Mouse (Mus musculus): ENCODE measurements around the gene Serpinf2. TPM values are rescaled to one million over a fixed set of nuclear protein-coding genes. Genes with fewer than 3 reads are reported as not detected.
"Not testable (repeated sequence)": the region's sequence is repeated elsewhere in the genome, so short reads cannot be mapped to it uniquely, and the experiment has no call there.

Serpinf2 gene
- polyA plus RNA-seq, 2 experiments = 0.53 TPM; not detected in 1

GRCm38 (mm10) chr11:75459141-75459711 lies 19.8 kb upstream of the Serpinf2 start:
- WGBS = 79% methylated on average over 5 of the region's 5 CpGs
- Histone ChIP-seq H3K4me1 (ENCODE audit: control insufficient read depth, insufficient read depth, low read length) (peaks cover 33% of the 10 kb centered on the region), H3K27me3 (ENCODE audit: control insufficient read depth, insufficient read depth, low read length) (no peaks in the 10 kb centered on the region), H3K27ac (replicated peaks; ENCODE audit: low read depth, low read length) (no peak overlapping the region), H3K9me3 (ENCODE audit: control insufficient read depth, low read length) (no peaks in the 10 kb centered on the region), H3K4me2 (replicated peaks; ENCODE audit: low read depth, low read length, severe bottlenecking) (no peak overlapping the region), H3K4me3 (replicated peaks; ENCODE audit: low read length) (no peak overlapping the region), H3K9ac (ENCODE audit: low read depth, low read length, severe bottlenecking) (no peak overlapping the region), H3K36me3 (ENCODE audit: control insufficient read depth, insufficient read depth, low read length) (no peaks in the 10 kb centered on the region)
- DNase-seq (ENCODE audit: low spot score) (no peak), ATAC-seq (ENCODE audit: low FRiP score, low read depth) (no peak)
- TF ChIP-seq POLR2A (IDR thresholded peaks at IDR 0.05; ENCODE audit: borderline replicate concordance, extremely low read depth, insufficient read depth, insufficient read length) = no peak

- Histone ChIP-seq H3K4me3 (replicated peaks; ENCODE audit: low read length) (no peak overlapping the region), H3K4me2 (replicated peaks; ENCODE audit: low read depth, low read length, severe bottlenecking) (no peak overlapping the region), H3K4me1 (ENCODE audit: control insufficient read depth, insufficient read depth, low read length) (peaks cover 38% of the 10 kb centered on the region), H3K27me3 (ENCODE audit: control insufficient read depth, insufficient read depth, low read length) (no peaks in the 10 kb centered on the region), H3K9me3 (ENCODE audit: control insufficient read depth, low read length) (no peaks in the 10 kb centered on the region), H3K36me3 (ENCODE audit: control insufficient read depth, insufficient read depth, low read length) (no peaks in the 10 kb centered on the region), H3K9ac (ENCODE audit: low read depth, low read length, severe bottlenecking) (no peak overlapping the region), H3K27ac (replicated peaks; ENCODE audit: low read depth, low read length) (no peak overlapping the region)
- WGBS = 78% methylated on average over 8 of the region's 8 CpGs
- no peak for DNase-seq (ENCODE audit: low spot score)
- no peak for TF ChIP-seq POLR2A (IDR thresholded peaks at IDR 0.05; ENCODE audit: borderline replicate concordance, extremely low read depth, insufficient read depth, insufficient read length)
- no peak for ATAC-seq (ENCODE audit: low FRiP score, low read depth)
Observed at GRCm38 (mm10) chr11:75458628-75459041, 19.2 kb upstream of the Serpinf2 start.

GRCm38 (mm10) chr11:75458169-75458568 lies 18.8 kb upstream of the Serpinf2 start:
- TF ChIP-seq POLR2A (IDR thresholded peaks at IDR 0.05; ENCODE audit: borderline replicate concordance, extremely low read depth, insufficient read depth, insufficient read length) = no peak
- H3K4me2 ChIP-seq (replicated peaks; ENCODE audit: low read depth, low read length, severe bottlenecking) = no peak overlapping the region
- DNase-seq (ENCODE audit: low spot score) = peak; percentile 30

GRCm38 (mm10) chr11:75456440-75456871 lies 17.1 kb upstream of the Serpinf2 start:
- DNase-seq (ENCODE audit: low spot score) (no peak), ATAC-seq (ENCODE audit: low FRiP score, low read depth) (no peak)
- Histone ChIP-seq H3K4me1 (ENCODE audit: control insufficient read depth, insufficient read depth, low read length) (peaks cover 23% of the 10 kb centered on the region), H3K9ac (ENCODE audit: low read depth, low read length, severe bottlenecking) (no peak overlapping the region), H3K4me3 (replicated peaks; ENCODE audit: low read length) (no peak overlapping the region), H3K27me3 (ENCODE audit: control insufficient read depth, insufficient read depth, low read length) (no peaks in the 10 kb centered on the region), H3K36me3 (ENCODE audit: control insufficient read depth, insufficient read depth, low read length) (peaks cover 5% of the 10 kb centered on the region; the same call in 1 of the 2 replicates), H3K27ac (replicated peaks; ENCODE audit: low read depth, low read length) (no peak overlapping the region), H3K4me2 (replicated peaks; ENCODE audit: low read depth, low read length, severe bottlenecking) (no peak overlapping the region), H3K9me3 (ENCODE audit: control insufficient read depth, low read length) (no peaks in the 10 kb centered on the region)
- TF ChIP-seq POLR2A (IDR thresholded peaks at IDR 0.05; ENCODE audit: borderline replicate concordance, extremely low read depth, insufficient read depth, insufficient read length) = no peak
- WGBS = 87% methylated on average over 7 of the region's 7 CpGs

More at GRCm38 (mm10) chr11:75458169-75458568, 18.8 kb upstream of the Serpinf2 start:
- H3K36me3 ChIP-seq (ENCODE audit: control insufficient read depth, insufficient read depth, low read length) = peaks cover 1% of the 10 kb centered on the region; the same call in 1 of the 2 replicates
- H3K9ac ChIP-seq (ENCODE audit: low read depth, low read length, severe bottlenecking) = no peak overlapping the region
- no peak overlapping the region for H3K27ac ChIP-seq (replicated peaks; ENCODE audit: low read depth, low read length)
- no peak for ATAC-seq (ENCODE audit: low FRiP score, low read depth)
- no peaks in the 10 kb centered on the region for H3K27me3 ChIP-seq (ENCODE audit: control insufficient read depth, insufficient read depth, low read length)
- no peaks in the 10 kb centered on the region for H3K9me3 ChIP-seq (ENCODE audit: control insufficient read depth, low read length)
- 23% methylated on average over 3 of the region's 3 CpGs for WGBS
- H3K4me1 ChIP-seq (ENCODE audit: control insufficient read depth, insufficient read depth, low read length) = peaks cover 36% of the 10 kb centered on the region
- H3K4me3 ChIP-seq (replicated peaks; ENCODE audit: low read length) = no peak overlapping the region

- not testable (repeated sequence) for H3K9me3 ChIP-seq (ENCODE audit: control insufficient read depth, low read length); H3K27ac ChIP-seq (replicated peaks; ENCODE audit: low read depth, low read length); ATAC-seq (ENCODE audit: low FRiP score, low read depth); DNase-seq (ENCODE audit: low spot score); H3K27me3 ChIP-seq (ENCODE audit: control insufficient read depth, insufficient read depth, low read length); H3K4me3 ChIP-seq (replicated peaks; ENCODE audit: low read length); H3K4me2 ChIP-seq (replicated peaks; ENCODE audit: low read depth, low read length, severe bottlenecking); H3K36me3 ChIP-seq (ENCODE audit: control insufficient read depth, insufficient read depth, low read length); H3K9ac ChIP-seq (ENCODE audit: low read depth, low read length, severe bottlenecking)
- H3K4me1 ChIP-seq (ENCODE audit: control insufficient read depth, insufficient read depth, low read length) = peaks cover 23% of the 10 kb centered on the region
- WGBS = 83% methylated on average over 2 of the region's 2 CpGs
Observed at GRCm38 (mm10) chr11:75455971-75456370, 16.6 kb upstream of the Serpinf2 start.

Measured in limb, embryonic 14.5 days (tissue).